Mouse (Mus musculus) olfactory bulb, adult 2 months (tissue): ENCODE results near the gene Crygs.

Experiments used
- CTCF ChIP-seq: fragments of 200-500 bp; IDR thresholded peaks from 2 replicates; pipeline ENCODE4 v1.5.1; 2012; ENCODE audit warnings: low read depth, mild to moderate bottlenecking, low read length, moderate library complexity; ENCODE audit not compliant: insufficient read depth
- POLR2A ChIP-seq: fragments of 200-500 bp; IDR thresholded peaks from 2 replicates; pipeline ENCODE4 v1.6.1; 2012; ENCODE audit warnings: mild to moderate bottlenecking, low read depth, low read length, moderate library complexity; ENCODE audit not compliant: insufficient read depth

GRCm38 (mm10) chr16:22857431-22858113 is 46.2 kb upstream of the Crygs start, which contains the start of the genes Tbccd1 and Dnajb11:
- TF ChIP-seq CTCF (no peak), POLR2A (peak; percentile 53; the same call in 1 of the 2 replicates)
